Mouse (Mus musculus): ENCODE measurements around the gene Fxyd5. TPM values are rescaled to one million over a fixed set of nuclear protein-coding genes. Genes with fewer than 3 reads are reported as not detected.
A peak's percentile ranks its signal among the peaks of the same experiment; 100 is the strongest.

The Fxyd5 gene
- total RNA-seq, 1 experiment from 2014 or later = 216 TPM

DNA sequence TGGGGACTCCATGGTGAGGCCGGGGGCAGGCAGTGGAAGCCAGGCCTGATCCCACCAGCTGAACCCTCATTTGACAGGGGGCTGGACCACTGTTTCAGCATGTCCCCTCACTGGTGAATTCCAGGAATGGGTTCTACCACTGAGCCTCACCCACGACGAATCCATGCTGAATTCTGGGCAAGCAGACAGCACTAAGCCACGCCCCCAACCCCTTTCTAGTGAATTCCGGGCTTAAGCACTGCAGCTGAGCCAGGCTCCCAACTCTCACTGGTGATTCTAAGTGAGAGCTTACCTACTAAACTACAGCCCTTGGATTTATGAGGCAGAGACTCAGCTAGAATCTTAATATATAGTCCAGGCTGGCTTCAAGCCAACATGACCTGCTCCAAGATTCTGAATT lies 25.6 kb upstream of the Fxyd5 start:
- ATAC-seq (replicated peaks; ENCODE audit: low read depth, poor library complexity, severe bottlenecking) = no peak

DNA sequence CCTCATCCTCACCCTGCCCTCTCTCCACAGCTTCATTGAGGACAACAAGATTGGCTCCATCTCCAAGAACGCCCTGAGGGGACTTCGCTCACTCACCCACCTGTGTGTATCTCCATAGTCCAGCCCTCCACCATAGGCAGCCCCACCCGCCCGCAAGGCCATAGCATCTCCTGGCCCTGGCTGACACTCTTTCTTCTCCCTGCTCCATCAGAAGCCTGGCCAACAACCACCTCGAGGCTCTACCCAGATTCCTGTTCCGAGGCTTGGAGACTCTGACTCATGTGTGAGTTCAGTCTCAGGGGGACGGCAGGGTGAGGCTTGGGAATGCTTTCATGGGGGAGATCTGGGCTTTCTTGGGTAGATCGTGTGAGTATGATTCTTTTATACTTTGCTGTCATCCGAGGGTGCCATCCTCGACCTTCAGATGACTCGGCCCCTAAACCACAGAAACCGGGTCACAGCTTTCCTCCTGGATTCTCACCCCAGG lies 20.8 kb upstream of the Fxyd5 start:
- no peak for ATAC-seq (replicated peaks; ENCODE audit: low read depth, poor library complexity, severe bottlenecking)

DNA sequence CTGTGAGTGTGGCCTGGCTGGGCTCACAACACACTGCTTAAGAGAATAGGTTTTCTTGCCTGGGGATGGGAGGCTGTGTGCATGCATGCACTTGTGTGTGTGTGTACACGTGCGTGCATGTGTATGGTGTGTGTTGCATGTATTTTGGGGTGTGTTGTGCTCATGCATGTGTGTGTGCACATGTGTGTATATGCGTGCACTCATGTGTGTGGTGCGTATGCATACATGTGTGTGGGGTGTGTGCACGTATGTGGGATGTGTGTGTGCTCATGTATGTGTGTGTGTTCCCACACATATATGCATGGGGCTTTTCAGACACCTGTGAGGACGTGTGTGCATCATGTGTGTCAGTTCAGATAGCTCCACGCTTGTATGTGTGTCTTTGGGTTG lies 18.3 kb upstream of the Fxyd5 start:
- no peak for ATAC-seq (replicated peaks; ENCODE audit: low read depth, poor library complexity, severe bottlenecking)

DNA sequence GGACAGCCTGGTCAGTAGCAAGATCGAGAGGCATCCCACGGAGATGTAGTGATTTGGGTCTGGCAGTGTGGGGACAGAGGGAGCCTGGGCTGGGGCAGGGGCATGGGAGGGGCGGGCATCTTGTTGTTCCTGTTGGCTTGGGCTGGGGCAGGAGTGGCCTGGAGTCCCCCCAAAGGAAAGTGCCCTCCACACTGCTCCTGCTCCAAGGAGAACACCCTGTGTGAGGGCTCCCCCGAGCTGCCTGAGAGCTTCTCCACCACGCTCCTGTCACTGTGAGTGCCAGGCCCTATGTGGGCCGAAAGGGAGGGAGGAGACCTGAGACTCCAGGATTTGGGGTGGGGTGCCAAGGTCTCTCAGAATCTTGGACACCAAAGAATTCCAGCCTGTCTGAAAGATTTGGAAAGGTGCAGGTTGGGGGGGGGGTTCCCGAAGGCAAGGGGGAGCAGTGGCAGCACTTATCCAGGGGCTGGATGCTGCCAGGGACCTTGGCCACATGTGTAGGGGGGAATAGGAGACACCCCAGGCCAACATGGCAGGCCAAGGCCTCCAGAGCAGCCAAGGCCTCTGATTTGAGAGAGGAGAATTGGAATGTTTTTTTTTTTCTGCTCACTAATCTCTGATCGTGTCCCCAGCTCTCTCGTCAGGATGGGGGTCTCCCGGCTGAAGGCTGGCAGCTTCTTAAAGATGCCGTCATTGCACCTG lies 17.8 kb upstream of the Fxyd5 start:
- no peak for ATAC-seq (replicated peaks; ENCODE audit: low read depth, poor library complexity, severe bottlenecking)

DNA sequence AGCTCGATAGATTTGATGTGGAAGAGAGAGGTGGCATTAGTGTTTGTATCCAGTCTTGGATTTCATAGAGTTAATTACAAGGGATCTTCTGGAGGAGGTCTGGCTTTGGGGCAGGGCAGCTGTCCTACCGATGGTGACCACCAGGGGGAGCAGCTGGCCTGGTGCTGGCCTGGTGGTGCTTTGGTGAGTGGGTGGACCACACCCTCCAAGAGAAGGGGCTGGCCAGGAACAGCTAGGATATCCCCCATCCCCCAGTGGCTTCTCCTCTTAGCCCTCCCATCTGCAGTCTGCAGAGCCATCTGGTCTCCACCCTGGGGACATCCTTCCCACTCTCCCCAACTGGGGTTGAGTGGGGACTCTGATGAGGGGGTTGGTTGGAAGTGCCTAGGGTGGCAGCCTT lies 16.8 kb upstream of the Fxyd5 start, which contains the start of gene Lgi4:
Lgi4 (plus strand) TSS at position 235 of the 400 bp plus-strand sequence.
- peak; percentile 88 for ATAC-seq (replicated peaks; ENCODE audit: low read depth, poor library complexity, severe bottlenecking)

DNA sequence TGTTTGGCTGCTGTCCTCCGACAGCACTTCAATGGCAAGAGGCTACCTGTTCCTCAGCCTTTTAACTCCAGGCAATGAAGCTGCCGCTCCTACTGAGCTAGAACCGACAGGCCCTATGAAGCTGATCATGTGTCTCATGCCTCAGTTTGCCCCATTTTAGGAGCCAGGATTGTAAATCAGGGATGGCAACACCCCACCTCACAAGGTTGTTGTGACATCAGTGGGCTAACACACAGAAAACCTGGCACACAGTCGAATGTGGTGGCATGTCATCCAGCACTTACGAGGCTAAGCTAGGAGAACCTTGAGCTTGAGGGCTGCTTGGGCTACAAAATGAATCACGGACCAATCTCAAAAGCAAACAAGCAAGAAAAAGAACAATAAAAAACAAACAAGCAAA lies 15.9 kb upstream of the Fxyd5 start:
- no peak for ATAC-seq (replicated peaks; ENCODE audit: low read depth, poor library complexity, severe bottlenecking)

GRCm38 (mm10) chr7:31057730-31058129 lies 15.4 kb upstream of the Fxyd5 start:
- ATAC-seq (replicated peaks; ENCODE audit: low read depth, poor library complexity, severe bottlenecking) = no peak

GRCm38 (mm10) chr7:31057071-31057470 lies 14.8 kb upstream of the Fxyd5 start, which contains the start of gene Fxyd1:
Gene Fxyd1, minus strand, starts transcription at chr7:31057199.
- no peak for ATAC-seq (replicated peaks; ENCODE audit: low read depth, poor library complexity, severe bottlenecking)

GRCm38 (mm10) chr7:31056448-31056847 lies 14.2 kb upstream of the Fxyd5 start:
- ATAC-seq (replicated peaks; ENCODE audit: low read depth, poor library complexity, severe bottlenecking) = no peak

- no peak for ATAC-seq (replicated peaks; ENCODE audit: low read depth, poor library complexity, severe bottlenecking)
Observed at GRCm38 (mm10) chr7:31055883-31056282, 13.6 kb upstream of the Fxyd5 start.

DNA sequence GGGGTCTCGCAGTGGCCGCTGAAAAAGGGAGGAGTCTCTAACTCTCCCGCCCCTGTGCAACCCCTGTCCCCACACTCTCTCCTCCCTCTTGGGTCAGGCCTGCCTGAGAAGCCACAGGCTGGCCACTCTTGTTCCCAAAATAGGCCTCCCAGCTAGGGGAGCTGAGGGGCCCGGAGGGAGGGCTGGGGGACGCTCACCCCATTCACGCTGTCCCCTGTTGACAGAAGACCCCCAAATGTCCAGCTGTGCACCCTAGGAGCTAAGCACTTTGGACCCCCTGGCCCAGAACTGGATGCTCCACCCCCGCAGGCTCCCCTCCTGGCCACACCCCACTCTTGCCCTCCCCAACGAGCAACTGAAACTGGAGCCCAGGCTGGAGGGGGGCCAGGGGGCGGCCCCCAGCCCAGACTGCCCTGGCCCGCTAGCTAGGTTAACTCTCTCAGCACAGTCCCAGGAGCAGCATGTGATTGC lies 13.1 kb upstream of the Fxyd5 start:
- ATAC-seq (replicated peaks; ENCODE audit: low read depth, poor library complexity, severe bottlenecking) = no peak

DNA sequence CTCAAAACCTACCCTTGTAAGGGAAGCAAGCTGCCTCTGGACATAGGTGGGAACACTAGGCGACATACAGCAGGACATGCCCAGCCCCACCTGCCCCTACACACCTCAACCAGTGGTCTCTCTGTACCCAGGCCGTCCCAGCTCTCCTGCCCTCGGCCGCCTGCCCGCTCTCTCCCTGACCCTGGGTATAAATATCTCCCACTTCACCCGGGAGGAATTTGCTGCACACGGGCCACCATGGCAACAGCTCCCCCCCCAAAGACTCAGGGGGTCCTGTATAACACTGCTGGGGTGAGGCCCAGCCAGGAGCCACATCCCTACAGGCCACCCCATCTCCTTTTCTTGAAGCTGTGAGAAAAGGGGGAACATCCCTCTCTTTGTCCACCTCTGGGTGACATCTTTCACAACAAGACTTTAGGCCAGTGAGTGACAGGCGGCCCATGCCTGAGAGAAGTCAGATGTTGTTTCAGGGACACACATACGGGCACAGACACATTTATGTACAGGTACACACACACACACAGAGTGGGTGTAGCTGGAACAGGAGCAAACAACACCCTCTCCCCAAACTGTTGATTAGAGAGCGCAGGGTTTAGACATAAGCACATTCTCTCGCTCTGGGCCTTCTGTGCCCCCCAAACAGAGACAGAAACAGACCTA lies 12.5 kb upstream of the Fxyd5 start:
- ATAC-seq (replicated peaks; ENCODE audit: low read depth, poor library complexity, severe bottlenecking) = no peak

DNA sequence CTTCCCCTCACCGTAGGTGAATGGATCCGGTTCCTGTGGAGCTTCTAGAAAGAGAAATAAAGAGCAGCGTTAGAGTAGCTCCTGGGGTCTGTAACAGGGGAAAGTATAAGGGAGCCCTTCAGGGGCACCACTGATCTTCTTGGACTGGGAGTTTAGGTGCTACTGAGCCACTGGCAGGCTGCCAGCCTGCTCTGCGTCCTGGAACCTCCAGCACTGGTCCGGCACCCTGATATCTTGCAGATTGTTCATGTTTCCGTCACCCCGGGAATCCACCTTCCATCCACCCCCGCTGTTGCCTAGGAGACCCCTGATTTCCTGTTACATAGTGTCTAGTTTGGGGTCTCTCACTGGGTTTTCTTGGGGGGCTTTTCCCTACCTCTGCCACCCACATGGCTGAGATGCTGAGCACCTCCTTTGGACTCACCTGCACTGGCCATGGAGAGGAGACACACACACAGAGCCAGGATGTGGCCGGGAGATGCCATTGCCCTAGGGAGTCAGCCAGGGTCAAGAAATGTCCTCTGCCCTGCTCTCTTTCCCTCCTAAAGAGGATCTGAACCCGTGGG lies 11.7 kb upstream of the Fxyd5 start:
- ATAC-seq (replicated peaks; ENCODE audit: low read depth, poor library complexity, severe bottlenecking) = no peak

- peak; percentile 45 for ATAC-seq (replicated peaks; ENCODE audit: low read depth, poor library complexity, severe bottlenecking)
Observed at GRCm38 (mm10) chr7:31052636-31053434, 10.6 kb upstream of the Fxyd5 start.

DNA sequence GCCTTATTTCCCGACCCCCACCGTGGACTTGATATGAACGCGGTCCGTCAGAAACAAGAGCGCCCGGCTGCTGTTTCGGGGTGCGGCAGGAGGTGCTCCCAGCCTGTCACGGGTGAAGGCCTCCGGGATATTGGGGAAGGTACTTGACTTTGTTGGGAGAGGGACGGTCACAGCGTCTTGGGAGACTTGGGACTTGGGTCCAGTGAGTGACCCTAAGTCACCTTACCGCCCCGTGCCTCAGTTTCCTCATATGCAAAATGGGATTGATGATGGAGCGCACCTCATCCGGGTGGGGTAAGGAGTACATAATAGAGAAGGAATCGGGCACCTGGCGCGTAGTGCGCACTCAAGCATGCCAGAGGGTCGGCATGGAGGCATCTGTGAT lies 10.0 kb upstream of the Fxyd5 start:
- ATAC-seq (replicated peaks; ENCODE audit: low read depth, poor library complexity, severe bottlenecking) = no peak

- ATAC-seq (replicated peaks; ENCODE audit: low read depth, poor library complexity, severe bottlenecking) = no peak
Observed at GRCm38 (mm10) chr7:31051321-31052021, 9.2 kb upstream of the Fxyd5 start, which contains the start of gene Fxyd7. Gene Fxyd7, minus strand, starts transcription at chr7:31051467.

DNA sequence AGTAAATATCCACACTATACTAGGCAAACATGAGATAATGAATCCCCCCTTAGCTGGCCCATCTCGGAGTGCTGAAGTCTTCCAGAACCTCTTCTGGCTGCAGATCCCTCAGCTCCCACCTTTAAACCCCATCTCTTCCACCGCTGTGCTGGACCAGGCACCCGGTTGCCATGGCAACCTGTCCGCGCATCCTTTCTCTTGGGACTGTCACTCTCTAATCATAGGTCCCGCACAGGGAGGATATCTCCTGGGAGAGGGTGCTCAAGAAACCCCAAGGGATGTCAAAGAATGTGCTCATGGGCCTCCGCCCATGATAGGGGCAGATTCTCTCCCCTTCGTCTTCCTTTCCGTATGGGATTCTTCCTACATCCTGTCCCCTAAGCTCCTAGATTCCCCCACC lies 8.6 kb upstream of the Fxyd5 start:
- no peak for ATAC-seq (replicated peaks; ENCODE audit: low read depth, poor library complexity, severe bottlenecking)

GRCm38 (mm10) chr7:31050487-31050886 lies 8.2 kb upstream of the Fxyd5 start:
- no peak for ATAC-seq (replicated peaks; ENCODE audit: low read depth, poor library complexity, severe bottlenecking)

GRCm38 (mm10) chr7:31049846-31050281 lies 7.6 kb upstream of the Fxyd5 start:
- no peak for ATAC-seq (replicated peaks; ENCODE audit: low read depth, poor library complexity, severe bottlenecking)
